19 mouse cellular contexts compared by ENCODE assay signal in genomic region chr16:45021443-45021842, GRCm38 (mm10).
"Had no signal": no experiment of that assay in that cellular context is flagged by ENCODE, and none has a peak within 500 bp of the region (broad histone marks: within the 10 kb centered on the region; RNA-seq: fewer than 3 reads in every experiment).

No protein-coding gene starts in this region.

- H3K4me3 ChIP-seq: layer of hippocampus, adult 2 months; limb, embryonic 10.5 days; limb, embryonic 13.5 days; liver, embryonic 12.5 days; liver, embryonic 15.5 days; lung, embryonic 15.5 days; midbrain, embryonic 15.5 days; neural tube, embryonic 13.5 days; stomach, embryonic 15.5 days had no signal

- H3K36me3 ChIP-seq: limb, embryonic 10.5 days; limb, embryonic 13.5 days; liver, embryonic 12.5 days; liver, embryonic 15.5 days; lung, embryonic 15.5 days; midbrain, embryonic 15.5 days; neural tube, embryonic 13.5 days; stomach, embryonic 15.5 days had no signal

- H3K4me1 ChIP-seq: limb, embryonic 10.5 days; limb, embryonic 13.5 days; lung, embryonic 15.5 days; midbrain, embryonic 15.5 days; neural tube, embryonic 13.5 days; stomach, embryonic 15.5 days had no signal

- DNase-seq: kidney, postnatal 25 days; layer of hippocampus, adult 9-11 months; liver; lung, adult 18-20 months; lung, postnatal 10 days; lung, postnatal 36 days; retina, postnatal 1 day; right cerebral cortex, postnatal 25 days; spleen, adult 18-20 months; thymus, postnatal 25 days had no signal

- H3K9me3 ChIP-seq: limb, embryonic 10.5 days; liver, embryonic 12.5 days; liver, embryonic 15.5 days; lung, embryonic 15.5 days; midbrain, embryonic 15.5 days; neural tube, embryonic 13.5 days; stomach, embryonic 15.5 days had no signal

- H3K27me3 ChIP-seq: limb, embryonic 13.5 days; liver, embryonic 12.5 days; liver, embryonic 15.5 days; lung, embryonic 15.5 days; midbrain, embryonic 15.5 days; neural tube, embryonic 13.5 days; stomach, embryonic 15.5 days had no signal

- ATAC-seq: liver, embryonic 12.5 days; midbrain, embryonic 15.5 days had no signal
